Mouse (Mus musculus): ENCODE data around the gene Shank3. TPM values are rescaled to one million over a fixed set of nuclear protein-coding genes. Genes with fewer than 3 reads are reported as not detected.

Shank3 gene
- polyA plus RNA-seq, 1 experiment from 2014 or later, result 1.2 TPM

DNA sequence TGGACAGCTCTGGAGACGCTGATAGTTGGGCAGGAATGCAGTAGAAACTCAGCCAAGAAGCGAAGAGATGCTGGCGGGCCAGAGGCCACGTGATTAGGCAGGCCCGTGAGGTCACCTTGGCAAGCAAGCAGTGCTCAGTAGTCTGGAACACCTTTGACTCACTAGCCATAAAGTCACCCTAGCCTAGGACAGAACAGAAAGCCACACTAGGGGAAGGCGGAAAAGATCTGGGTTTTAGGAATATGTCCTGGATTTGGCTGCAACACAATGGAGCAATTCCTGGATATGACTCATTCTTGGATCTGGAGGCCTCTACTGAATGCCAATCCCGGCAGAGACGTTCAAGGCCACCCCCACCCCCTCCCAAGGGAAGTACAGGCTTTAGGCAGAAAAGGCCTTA, 18.8 kb upstream of the Shank3 start:
- Histone ChIP-seq H3K9ac (no peak overlapping the region), H3K36me3 (no peaks in the 10 kb centered on the region), H3K27ac (peak overlapping the region; percentile 22; the same call in 1 of the 2 replicates), H3K4me3 (no peak overlapping the region), H3K27me3 (no peaks in the 10 kb centered on the region), H3K4me1 (peaks cover 3% of the 10 kb centered on the region), H3K9me3 (no peaks in the 10 kb centered on the region), H3K4me2 (no peak overlapping the region)
- 65% methylated on average over 8 of the region's 8 CpGs for WGBS
- no peak for ATAC-seq (ENCODE audit: insufficient number of reproducible peaks, low FRiP score, low TSS enrichment, low read depth)

GRCm38 (mm10) chr15:89488182-89488581, 11.2 kb upstream of the Shank3 start:
- no peak overlapping the region for H3K4me2 ChIP-seq
- H3K4me1 ChIP-seq, result no peaks in the 10 kb centered on the region
- H3K9me3 ChIP-seq, result no peaks in the 10 kb centered on the region
- H3K9ac ChIP-seq, result no peak overlapping the region
- H3K36me3 ChIP-seq, result no peaks in the 10 kb centered on the region
- no peak for ATAC-seq (ENCODE audit: insufficient number of reproducible peaks, low FRiP score, low TSS enrichment, low read depth)
- WGBS, result 77% methylated on average over 12 of the region's 12 CpGs
- H3K4me3 ChIP-seq, result no peak overlapping the region
- no peaks in the 10 kb centered on the region for H3K27me3 ChIP-seq
- H3K27ac ChIP-seq, result no peak overlapping the region

- Histone ChIP-seq H3K27me3 (no peaks in the 10 kb centered on the region), H3K9ac (no peak overlapping the region), H3K4me2 (no peak overlapping the region), H3K4me1 (no peaks in the 10 kb centered on the region), H3K4me3 (no peak overlapping the region), H3K36me3 (no peaks in the 10 kb centered on the region), H3K27ac (no peak overlapping the region), H3K9me3 (no peaks in the 10 kb centered on the region)
- no peak for ATAC-seq (ENCODE audit: insufficient number of reproducible peaks, low FRiP score, low TSS enrichment, low read depth)
- WGBS, result 42% methylated on average over 14 of the region's 14 CpGs
Observed at GRCm38 (mm10) chr15:89488611-89489117, 10.8 kb upstream of the Shank3 start.

- H3K4me1 ChIP-seq, result peaks cover 13% of the 10 kb centered on the region
- H3K9me3 ChIP-seq, result no peaks in the 10 kb centered on the region
- no peaks in the 10 kb centered on the region for H3K36me3 ChIP-seq
- no peak overlapping the region for H3K4me2 ChIP-seq
- ATAC-seq (ENCODE audit: insufficient number of reproducible peaks, low FRiP score, low TSS enrichment, low read depth), result no peak
- H3K4me3 ChIP-seq, result no peak overlapping the region
- peaks cover 25% of the 10 kb centered on the region for H3K27me3 ChIP-seq
- WGBS, result 76% methylated on average over 4 of the region's 4 CpGs
- H3K9ac ChIP-seq, result no peak overlapping the region
- no peak overlapping the region for H3K27ac ChIP-seq
Observed at GRCm38 (mm10) chr15:89494970-89495369, 4.5 kb upstream of the Shank3 start.

GRCm38 (mm10) chr15:89496131-89496530, 3.3 kb upstream of the Shank3 start:
- no peaks in the 10 kb centered on the region for H3K36me3 ChIP-seq
- peaks cover 25% of the 10 kb centered on the region for H3K27me3 ChIP-seq
- no peak for ATAC-seq (ENCODE audit: insufficient number of reproducible peaks, low FRiP score, low TSS enrichment, low read depth)
- no peak overlapping the region for H3K4me2 ChIP-seq
- no peak overlapping the region for H3K9ac ChIP-seq
- WGBS, result 64% methylated on average over 4 of the region's 4 CpGs
- peaks cover 22% of the 10 kb centered on the region for H3K4me1 ChIP-seq
- H3K27ac ChIP-seq, result no peak overlapping the region
- H3K4me3 ChIP-seq, result no peak overlapping the region
- no peaks in the 10 kb centered on the region for H3K9me3 ChIP-seq

DNA sequence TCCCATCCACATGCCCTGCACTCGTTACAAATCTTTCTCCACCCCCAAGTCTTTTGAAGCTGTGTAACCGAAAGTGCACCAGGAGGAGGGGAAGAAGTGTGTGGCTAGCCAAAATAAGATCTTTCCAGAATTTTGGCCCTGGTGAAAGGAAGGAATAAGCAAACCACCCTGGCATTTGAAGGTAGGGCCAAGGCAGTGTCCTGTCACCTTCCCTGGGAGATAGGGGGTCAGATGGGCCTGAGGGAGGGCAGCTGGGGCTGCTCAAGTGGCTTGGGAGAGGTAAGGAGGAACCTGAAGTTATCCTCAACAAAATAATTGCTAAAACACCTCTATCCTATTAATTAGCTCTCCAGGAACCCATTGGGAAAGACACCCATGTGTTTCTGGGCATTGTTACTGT, 2.6 kb upstream of the Shank3 start:
- no peaks in the 10 kb centered on the region for H3K36me3 ChIP-seq
- WGBS, result 34% methylated on average over 2 of the region's 2 CpGs
- H3K27ac ChIP-seq, result no peak overlapping the region
- no peak overlapping the region for H3K4me3 ChIP-seq
- H3K4me1 ChIP-seq, result peaks cover 23% of the 10 kb centered on the region
- no peaks in the 10 kb centered on the region for H3K9me3 ChIP-seq
- no peak for ATAC-seq (ENCODE audit: insufficient number of reproducible peaks, low FRiP score, low TSS enrichment, low read depth)
- H3K4me2 ChIP-seq, result no peak overlapping the region
- no peak overlapping the region for H3K9ac ChIP-seq
- H3K27me3 ChIP-seq, result peaks cover 25% of the 10 kb centered on the region

- no peaks in the 10 kb centered on the region for H3K36me3 ChIP-seq
- no peak overlapping the region for H3K4me2 ChIP-seq
- no peak overlapping the region for H3K27ac ChIP-seq
- no peaks in the 10 kb centered on the region for H3K9me3 ChIP-seq
- no peak overlapping the region for H3K9ac ChIP-seq
- ATAC-seq (ENCODE audit: insufficient number of reproducible peaks, low FRiP score, low TSS enrichment, low read depth), result no peak; the same call in 1 of the 2 replicates
- H3K4me3 ChIP-seq, result peak overlapping the region; percentile 77
- peaks cover 25% of the 10 kb centered on the region for H3K27me3 ChIP-seq
- WGBS, result 36% methylated on average over 4 of the region's 4 CpGs
- peaks cover 23% of the 10 kb centered on the region for H3K4me1 ChIP-seq
Observed at GRCm38 (mm10) chr15:89497391-89498048, 1.9 kb upstream of the Shank3 start.

DNA sequence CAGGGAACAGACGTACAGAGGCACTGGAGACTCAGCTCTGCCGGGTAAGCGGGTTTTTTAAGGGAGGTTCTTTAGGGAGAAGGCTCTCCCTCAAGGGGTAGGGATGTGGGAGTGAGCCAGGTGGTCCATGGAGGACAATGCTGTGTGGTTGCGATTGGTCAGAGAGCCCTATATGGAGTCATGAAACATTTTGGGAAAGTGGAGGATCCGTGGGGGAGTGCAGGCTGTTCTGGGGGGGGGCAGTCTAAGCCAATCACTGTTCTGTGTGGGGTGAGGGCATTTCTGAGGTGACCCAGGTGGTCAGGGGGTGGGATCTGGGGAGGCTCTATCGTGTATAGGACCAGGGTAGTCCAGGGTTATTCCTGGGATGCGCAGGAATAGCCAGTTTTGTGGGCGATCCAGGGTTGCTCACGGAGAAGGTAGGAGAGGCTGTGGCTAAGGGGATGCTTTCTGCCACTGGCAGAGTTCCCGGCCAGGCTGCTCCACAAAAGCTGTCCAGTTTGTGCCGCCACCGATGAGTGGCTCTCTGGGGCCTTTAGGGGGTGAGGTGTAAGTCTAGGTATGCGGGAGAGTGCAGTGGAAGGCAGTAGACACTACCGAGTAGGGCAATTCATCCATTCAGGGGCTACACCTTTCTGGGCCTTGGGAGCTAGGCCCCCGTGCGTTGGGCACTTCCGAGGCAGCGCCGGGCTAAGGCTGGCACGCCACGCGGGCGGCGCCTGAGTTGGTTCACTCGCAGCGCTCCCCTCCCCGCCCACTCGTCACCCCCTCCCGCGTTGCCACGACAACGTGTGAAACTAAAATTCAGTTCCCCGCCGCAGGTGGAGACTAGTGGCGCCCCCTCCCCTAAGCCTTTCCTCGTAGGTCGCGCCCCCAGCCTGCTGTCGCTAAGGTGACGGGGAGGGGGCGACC, 1.1 kb upstream of the Shank3 start:
- H3K36me3 ChIP-seq, result 0 out of 2 replicates have a peak, but pooled peaks cover 2% of the 10 kb centered on the region
- peak overlapping the region; percentile 93 for H3K4me2 ChIP-seq
- H3K9ac ChIP-seq, result peak overlapping the region; percentile 65; the same call in 1 of the 2 replicates
- WGBS, result 3% methylated on average over 40 of the region's 41 CpGs
- H3K4me1 ChIP-seq, result peaks cover 23% of the 10 kb centered on the region
- peaks cover 25% of the 10 kb centered on the region for H3K27me3 ChIP-seq
- 0 out of 2 replicates have a peak overlapping the region, but pooled peaks have one; percentile 57 for H3K27ac ChIP-seq
- 0 out of 2 replicates have a peak, but pooled peaks have one; percentile 7 for ATAC-seq (ENCODE audit: insufficient number of reproducible peaks, low FRiP score, low TSS enrichment, low read depth)
- no peaks in the 10 kb centered on the region for H3K9me3 ChIP-seq
- H3K4me3 ChIP-seq, result peak overlapping the region; percentile 77

- peaks cover 25% of the 10 kb centered on the region for H3K27me3 ChIP-seq
- WGBS, result under 1% methylated on average over 35 of the region's 60 CpGs
- H3K36me3 ChIP-seq, result 0 out of 2 replicates have a peak, but pooled peaks cover 4% of the 10 kb centered on the region
- H3K4me1 ChIP-seq, result peaks cover 23% of the 10 kb centered on the region
- peak overlapping the region; percentile 65 for H3K9ac ChIP-seq
- peak overlapping the region; percentile 93 for H3K4me2 ChIP-seq
- peak; percentile 41 for ATAC-seq (ENCODE audit: insufficient number of reproducible peaks, low FRiP score, low TSS enrichment, low read depth)
- peak overlapping the region; percentile 77 for H3K4me3 ChIP-seq
- peak overlapping the region; percentile 75 for H3K27ac ChIP-seq
- no peaks in the 10 kb centered on the region for H3K9me3 ChIP-seq
Observed at GRCm38 (mm10) chr15:89499784-89500220, 379 bp downstream of the Shank3 start.

GRCm38 (mm10) chr15:89500221-89500791, 883 bp downstream of the Shank3 start:
- no peaks in the 10 kb centered on the region for H3K9me3 ChIP-seq
- H3K27ac ChIP-seq, result 0 out of 2 replicates have a peak overlapping the region, but pooled peaks have one; percentile 57
- peak overlapping the region; percentile 93 for H3K4me2 ChIP-seq
- peaks cover 5% of the 10 kb centered on the region; the same call in 1 of the 2 replicates for H3K36me3 ChIP-seq
- peak; percentile 20; the same call in 1 of the 2 replicates for ATAC-seq (ENCODE audit: insufficient number of reproducible peaks, low FRiP score, low TSS enrichment, low read depth)
- H3K9ac ChIP-seq, result peak overlapping the region; percentile 65
- peaks cover 23% of the 10 kb centered on the region for H3K4me1 ChIP-seq
- WGBS, result 2% methylated on average over 35 of the region's 35 CpGs
- peaks cover 25% of the 10 kb centered on the region for H3K27me3 ChIP-seq
- H3K4me3 ChIP-seq, result peak overlapping the region; percentile 77

DNA sequence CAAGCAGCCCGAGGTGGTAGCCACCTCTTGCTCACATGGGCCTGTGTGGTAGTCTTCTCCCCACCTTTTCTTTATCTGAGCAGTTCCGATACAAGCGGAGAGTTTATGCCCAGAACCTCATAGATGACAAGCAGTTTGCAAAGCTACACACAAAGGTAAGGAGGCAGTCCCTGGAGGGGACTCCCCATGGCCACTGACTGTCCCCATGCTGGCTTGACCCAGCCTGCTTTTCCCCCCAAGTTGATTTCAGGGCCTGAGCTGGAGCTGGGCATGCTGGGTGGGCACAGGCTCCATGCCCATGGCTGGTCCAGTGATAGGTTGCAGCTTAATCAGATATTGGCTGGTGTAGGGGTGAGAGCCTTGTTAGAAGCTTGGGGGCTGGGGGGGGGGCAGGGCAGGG, 1.9 kb downstream of the Shank3 start:
- Histone ChIP-seq H3K9me3 (no peaks in the 10 kb centered on the region), H3K9ac (no peak overlapping the region), H3K27ac (no peak overlapping the region), H3K4me2 (no peak overlapping the region), H3K27me3 (peaks cover 25% of the 10 kb centered on the region), H3K4me3 (no peak overlapping the region), H3K4me1 (peaks cover 23% of the 10 kb centered on the region), H3K36me3 (peaks cover 7% of the 10 kb centered on the region; the same call in 1 of the 2 replicates)
- WGBS, result 86% methylated on average over 3 of the region's 3 CpGs
- ATAC-seq (ENCODE audit: insufficient number of reproducible peaks, low FRiP score, low TSS enrichment, low read depth), result no peak
